Mouse (Mus musculus) olfactory bulb, adult 2 months (tissue): ENCODE results near the gene Hcn3.

Experiments used
- CTCF ChIP-seq: fragments of 200-500 bp; IDR thresholded peaks from 2 replicates; pipeline ENCODE4 v1.5.1; 2012; ENCODE audit warnings: low read depth, mild to moderate bottlenecking, low read length, moderate library complexity; ENCODE audit not compliant: insufficient read depth
- POLR2A ChIP-seq: fragments of 200-500 bp; IDR thresholded peaks from 2 replicates; pipeline ENCODE4 v1.6.1; 2012; ENCODE audit warnings: mild to moderate bottlenecking, low read depth, low read length, moderate library complexity; ENCODE audit not compliant: insufficient read depth

DNA sequence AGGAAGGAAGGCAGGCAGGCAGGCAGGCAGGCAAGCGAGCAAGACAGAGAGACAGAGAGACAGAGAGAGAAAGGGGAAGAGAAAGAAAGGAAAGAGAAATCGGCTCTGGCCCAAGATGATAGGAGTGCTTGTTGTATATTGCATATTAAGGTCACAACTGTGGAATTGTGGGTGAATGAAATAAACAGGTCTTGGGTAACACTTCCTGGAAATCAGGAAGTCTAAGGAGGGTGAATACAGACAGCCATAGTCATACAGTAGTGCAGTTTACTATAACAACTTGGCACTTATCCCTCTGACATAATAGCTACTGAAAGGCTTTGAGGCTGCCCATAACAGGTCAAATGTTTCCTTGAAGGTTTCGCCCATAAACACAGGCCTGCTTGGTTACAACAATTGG, 39.8 kb upstream of the Hcn3 start:
- TF ChIP-seq CTCF (no peak), POLR2A (no peak)
